Mouse (Mus musculus) subcutaneous adipose tissue, adult 2 months (tissue): ENCODE measurements around the gene Sft2d1. TPM values are rescaled to one million over a fixed set of nuclear protein-coding genes. Genes with fewer than 3 reads are reported as not detected.

ENCODE experiments used
- polyA plus RNA-seq: library from polyadenylated mRNA; depleted of rRNA; stranded (reverse); fragments of >200 nt; gene quantifications from 2 replicates; pipeline ENCODE4 v1.2.3, GENCODE M21; 2012; ENCODE audit warnings: low replicate concordance; rRNA removed

The Sft2d1 gene
- 62.6 and 71.7 TPM in 2 replicates for polyA plus RNA-seq

DNA sequence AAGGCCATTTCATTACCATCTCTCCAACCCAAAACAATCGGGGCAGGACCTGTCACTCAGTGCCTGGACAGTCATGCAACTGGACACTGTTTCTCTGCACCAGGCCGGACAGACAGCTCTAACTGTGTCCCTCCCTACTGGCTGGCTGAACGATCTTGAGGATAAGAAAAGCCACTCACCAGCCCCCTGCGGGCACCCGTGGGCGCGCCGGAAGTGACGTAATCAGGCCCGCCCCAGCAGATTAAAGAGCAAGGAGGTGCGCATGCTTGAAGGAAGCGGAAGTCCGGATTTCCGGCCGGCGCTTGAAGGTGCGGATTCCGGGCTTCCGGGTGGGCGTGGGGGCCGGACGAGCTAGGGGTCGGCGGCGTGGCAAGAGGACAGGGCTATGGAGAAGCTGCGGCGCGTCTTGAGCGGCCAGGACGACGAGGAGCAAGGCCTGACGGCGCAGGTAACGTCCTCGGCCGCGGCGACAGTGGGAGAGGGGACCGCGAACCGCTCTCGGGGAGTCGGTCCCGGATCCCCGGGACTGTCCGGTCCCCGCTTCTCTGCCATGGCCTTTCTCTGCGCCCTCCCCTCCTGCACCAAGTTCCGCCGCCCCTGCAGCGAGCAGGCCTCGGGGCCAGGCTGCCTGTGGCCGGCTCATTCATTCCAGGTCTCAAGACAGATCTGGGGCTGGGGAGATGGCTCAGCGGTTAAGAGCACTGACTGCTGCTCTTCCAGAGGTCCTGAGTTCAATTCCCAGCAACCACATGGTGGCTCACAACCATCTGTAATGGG lies at the start of gene Sft2d1:
Gene Sft2d1, plus strand, starts transcription at position 265 of the 777 bp plus-strand sequence.

DNA sequence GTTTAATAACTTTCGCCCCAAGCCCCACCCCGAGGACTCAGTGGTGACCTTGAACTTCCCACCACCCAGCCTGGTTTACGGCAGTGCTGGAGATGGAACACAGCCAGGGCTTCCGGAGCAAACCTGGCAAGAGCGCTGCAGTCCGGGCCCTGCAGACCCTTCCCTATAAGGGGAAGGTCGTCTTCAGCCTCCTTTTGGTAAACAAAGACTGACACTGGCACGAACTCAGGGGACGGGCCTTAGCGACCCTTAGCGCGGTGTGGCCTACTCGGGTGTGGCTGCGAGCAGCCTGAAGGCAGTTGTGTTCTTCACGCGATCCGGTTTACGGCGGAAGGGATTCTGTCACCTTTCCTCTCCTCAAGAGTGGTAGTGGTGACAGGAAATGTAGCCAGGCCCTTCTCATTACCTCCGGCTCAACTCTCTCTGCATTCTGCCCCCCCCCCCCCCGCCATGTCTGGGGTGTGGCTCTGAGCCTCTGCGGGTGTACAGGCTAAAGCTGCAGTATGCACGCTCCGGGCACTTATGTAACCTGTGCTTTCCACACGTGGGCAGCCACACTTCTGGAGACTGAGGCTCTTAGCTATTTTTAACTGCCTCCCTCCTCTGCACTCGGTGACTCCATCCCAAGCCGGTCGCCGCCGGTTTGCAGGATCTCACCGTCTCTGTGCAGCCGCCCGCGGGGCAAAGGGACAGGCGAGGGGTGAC lies 27.9 kb upstream of the Sft2d1 start, which contains the start of gene Mpc1:
Gene Mpc1, plus strand, starts transcription at position 84 of the 705 bp plus-strand sequence.

DNA sequence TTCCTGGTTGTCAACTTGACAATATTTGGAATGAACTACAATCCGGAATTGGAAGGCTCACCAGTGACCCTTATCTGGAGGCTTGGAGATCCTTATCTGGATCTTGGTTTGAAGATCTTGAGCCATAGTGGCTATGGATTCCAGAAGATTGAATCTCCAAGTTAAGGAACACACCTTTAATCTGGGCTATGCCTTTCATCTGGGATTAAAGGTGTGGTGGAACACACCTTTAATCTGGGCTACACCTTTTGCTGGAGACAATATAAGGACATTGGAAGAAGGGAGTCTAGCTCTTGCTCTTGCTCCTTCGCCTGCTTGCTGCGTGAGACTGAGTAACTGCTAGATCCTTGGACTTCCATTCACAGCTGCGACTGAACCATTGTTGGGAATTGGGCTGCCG lies 26.3 kb downstream of the Sft2d1 start, which contains the start of gene Prr18:
Gene Prr18, plus strand, starts transcription at position 301 of the 400 bp plus-strand sequence.

DNA sequence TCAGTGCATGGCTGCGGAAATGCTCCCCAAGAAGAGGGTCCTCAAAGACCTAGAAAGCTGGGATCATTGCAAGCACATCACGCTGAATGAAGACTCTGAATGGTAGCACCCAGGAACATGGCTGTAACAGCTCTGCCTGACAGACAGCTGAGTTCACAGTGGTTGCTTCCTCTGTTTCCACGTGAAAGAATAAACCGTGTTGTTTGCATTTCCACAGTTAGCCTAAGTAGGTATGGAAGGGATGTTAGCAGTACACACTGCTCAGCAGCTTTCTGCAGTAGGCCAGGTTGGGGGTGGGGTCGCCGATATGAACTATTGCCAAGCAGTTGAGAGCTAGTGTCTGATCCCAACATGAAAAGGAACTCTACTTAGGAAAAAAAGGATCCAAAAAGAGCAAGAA lies 44.8 kb downstream of the Sft2d1 start, which contains the start of gene T2:
Gene T2, plus strand, starts transcription at position 301 of the 400 bp plus-strand sequence.

Other genes with a start within 250 kb of the Sft2d1 start
- gene Gm49673, start 163.3 kb upstream of the Sft2d1 start, polyA plus RNA-seq: 0.17 TPM in 1 of 2 replicates, not detected in the other
- gene Rnaset2a, start 163.0 kb upstream of the Sft2d1 start, polyA plus RNA-seq: 32.9 and 70.7 TPM in 2 replicates
- 3.3 and 3.7 TPM in 2 replicates for gene Fgfr1op, start 145.6 kb upstream of the Sft2d1 start, polyA plus RNA-seq
- gene Ccr6, start 75.1 kb upstream of the Sft2d1 start, polyA plus RNA-seq: 0.10 and 0.33 TPM in 2 replicates
- 624 and 1,047 TPM in 2 replicates for gene Mpc1, start 28.2 kb upstream of the Sft2d1 start, polyA plus RNA-seq
- 0.16 and 0.26 TPM in 2 replicates for gene Prr18, start 26.4 kb downstream of the Sft2d1 start, polyA plus RNA-seq
- gene T2, start 44.9 kb downstream of the Sft2d1 start, polyA plus RNA-seq: 0.09 and 0.12 TPM in 2 replicates
- gene T, start 123.3 kb downstream of the Sft2d1 start, polyA plus RNA-seq: 0.67 TPM in 1 of 2 replicates, not detected in the other
- 2.8 and 4.4 TPM in 2 replicates for gene Pde10a, start 214.3 kb downstream of the Sft2d1 start, polyA plus RNA-seq